In genomic region chr14:119989651-119990050, GRCm38 (mm10) we compare ENCODE assay signal across 22 mouse cellular contexts. TPM values are rescaled to one million over a fixed set of nuclear protein-coding genes. Genes with fewer than 3 reads are reported as not detected.
DNase-seq lines count a peak whose midpoint lies in the region; ATAC-seq and TF ChIP-seq lines count a peak whose summit lies in the region.
"Had no signal": no experiment of that assay in that cellular context is flagged by ENCODE, and none has a peak within 500 bp of the region (broad histone marks: within the 10 kb centered on the region; RNA-seq: fewer than 3 reads in every experiment).

No protein-coding gene starts in this region.

- no peak overlapping the region for H3K4me2 ChIP-seq in kidney, embryonic 15.5 days
- peak overlapping the region; percentile 1; the same call in 1 of the 2 replicates for H3K4me2 ChIP-seq in lung, embryonic 16.5 days (ENCODE audit: low read depth, low read length)
- no peak overlapping the region for H3K4me2 ChIP-seq in stomach, embryonic 14.5 days (replicated peaks; ENCODE audit: low read depth, low read length)
- H3K4me2 ChIP-seq in stomach, postnatal 0 days (replicated peaks; ENCODE audit: low read depth), result no peak overlapping the region
- H3K4me2 ChIP-seq: heart, embryonic 13.5 days; hindbrain, embryonic 12.5 days had no signal

- peak overlapping the region; percentile 42 for H3K27ac ChIP-seq in kidney, embryonic 15.5 days
- no peak overlapping the region for H3K27ac ChIP-seq in kidney, adult 2 months (ENCODE audit: insufficient read depth, low read depth, low read length)
- peak overlapping the region; percentile 94 for H3K27ac ChIP-seq in lung, embryonic 16.5 days (ENCODE audit: low read length)
- no peak overlapping the region for H3K27ac ChIP-seq in stomach, embryonic 14.5 days (ENCODE audit: low read length)
- no peak overlapping the region for H3K27ac ChIP-seq in stomach, postnatal 0 days (replicated peaks)
- H3K27ac ChIP-seq: embryonic facial prominence, embryonic 10.5 days; gastrocnemius, adult 2 months; heart, embryonic 13.5 days; hindbrain, embryonic 12.5 days had no signal

- TF ChIP-seq CTCF in kidney, adult 2 months (conservative IDR thresholded peaks at IDR 0.05; ENCODE audit: insufficient read depth, insufficient read length, low read depth, low read length), result no peak
- TF ChIP-seq CTCF in stomach, postnatal 0 days (IDR thresholded peaks at IDR 0.05; ENCODE audit: low read depth), result no peak

- no peaks in the 10 kb centered on the region for H3K9me3 ChIP-seq in kidney, embryonic 15.5 days (replicated peaks)
- H3K9me3 ChIP-seq in lung, embryonic 16.5 days (ENCODE audit: control insufficient read depth, low read length), result no peaks in the 10 kb centered on the region
- no peaks in the 10 kb centered on the region for H3K9me3 ChIP-seq in stomach, embryonic 14.5 days (ENCODE audit: control insufficient read depth, low read depth, low read length)
- H3K9me3 ChIP-seq in stomach, postnatal 0 days (ENCODE audit: control insufficient read depth, low read length), result no peaks in the 10 kb centered on the region
- H3K9me3 ChIP-seq: embryonic facial prominence, embryonic 10.5 days; heart, embryonic 13.5 days; hindbrain, embryonic 12.5 days had no signal

- no peak overlapping the region for H3K9ac ChIP-seq in kidney, embryonic 15.5 days
- H3K9ac ChIP-seq in lung, embryonic 16.5 days (ENCODE audit: low read length), result no peak overlapping the region
- no peak overlapping the region for H3K9ac ChIP-seq in stomach, embryonic 14.5 days (replicated peaks; ENCODE audit: low read depth, low read length)
- no peak overlapping the region for H3K9ac ChIP-seq in stomach, postnatal 0 days (ENCODE audit: low read length)
- H3K9ac ChIP-seq: heart, embryonic 13.5 days; hindbrain, embryonic 12.5 days had no signal

- no peaks in the 10 kb centered on the region for H3K36me3 ChIP-seq in kidney, embryonic 15.5 days
- no peaks in the 10 kb centered on the region for H3K36me3 ChIP-seq in kidney, adult 2 months (ENCODE audit: control insufficient read depth, insufficient read depth, low read length)
- no peaks in the 10 kb centered on the region for H3K36me3 ChIP-seq in lung, embryonic 16.5 days (ENCODE audit: control insufficient read depth, insufficient read depth, low read length)
- H3K36me3 ChIP-seq in stomach, embryonic 14.5 days (ENCODE audit: control insufficient read depth, insufficient read depth, low read length), result no peaks in the 10 kb centered on the region
- H3K36me3 ChIP-seq in stomach, postnatal 0 days (ENCODE audit: control insufficient read depth, insufficient read depth, low read length), result no peaks in the 10 kb centered on the region
- H3K36me3 ChIP-seq: embryonic facial prominence, embryonic 10.5 days; heart, embryonic 13.5 days; hindbrain, embryonic 12.5 days had no signal

- no peak for ATAC-seq in kidney, embryonic 15.5 days (replicated peaks; ENCODE audit: low FRiP score)
- ATAC-seq in lung, embryonic 16.5 days (ENCODE audit: low read depth), result peak; percentile 21; the same call in 1 of the 2 replicates
- peak; percentile 59; the same call in 1 of the 2 replicates for ATAC-seq in stomach, embryonic 14.5 days (ENCODE audit: insufficient number of reproducible peaks, insufficient read depth, low FRiP score, low read depth)
- peak; percentile 64; the same call in 1 of the 2 replicates for ATAC-seq in stomach, postnatal 0 days (ENCODE audit: low FRiP score, low TSS enrichment)
- ATAC-seq: activated CD4-positive, CD25-positive, alpha-beta regulatory T cell, adult 4 months; forebrain, embryonic 14.5 days; Patski had no signal

- H3K27me3 ChIP-seq in kidney, embryonic 15.5 days, result no peaks in the 10 kb centered on the region
- H3K27me3 ChIP-seq in kidney, adult 2 months (replicated peaks; ENCODE audit: control insufficient read depth, insufficient read depth, low read length), result no peaks in the 10 kb centered on the region
- no peaks in the 10 kb centered on the region for H3K27me3 ChIP-seq in lung, embryonic 16.5 days (ENCODE audit: control insufficient read depth, insufficient read depth, low read depth, low read length)
- no peaks in the 10 kb centered on the region for H3K27me3 ChIP-seq in stomach, embryonic 14.5 days (ENCODE audit: control insufficient read depth, insufficient read depth, low read length)
- no peaks in the 10 kb centered on the region for H3K27me3 ChIP-seq in stomach, postnatal 0 days (ENCODE audit: control insufficient read depth, insufficient read depth, low read length)
- H3K27me3 ChIP-seq: CH12.LX; heart, embryonic 13.5 days; hindbrain, embryonic 12.5 days; Patski had no signal

- peaks cover 30% of the 10 kb centered on the region for H3K4me1 ChIP-seq in kidney, embryonic 15.5 days
- H3K4me1 ChIP-seq in kidney, adult 2 months (ENCODE audit: control insufficient read depth, insufficient read depth, low read length), result peaks cover 14% of the 10 kb centered on the region
- peaks cover 9% of the 10 kb centered on the region; the same call in 1 of the 2 replicates for H3K4me1 ChIP-seq in lung, embryonic 16.5 days (replicated peaks; ENCODE audit: control insufficient read depth, insufficient read depth, low read length)
- H3K4me1 ChIP-seq in stomach, embryonic 14.5 days (ENCODE audit: control insufficient read depth, insufficient read depth, low read length), result no peaks in the 10 kb centered on the region
- no peaks in the 10 kb centered on the region for H3K4me1 ChIP-seq in stomach, postnatal 0 days (replicated peaks; ENCODE audit: control insufficient read depth, insufficient read depth)
- H3K4me1 ChIP-seq: embryonic facial prominence, embryonic 10.5 days; hindbrain, embryonic 12.5 days had no signal

- H3K4me3 ChIP-seq in kidney, embryonic 15.5 days (replicated peaks), result no peak overlapping the region
- no peak overlapping the region for H3K4me3 ChIP-seq in kidney, adult 2 months (ENCODE audit: insufficient read depth, low read depth, low read length)
- no peak overlapping the region for H3K4me3 ChIP-seq in lung, embryonic 16.5 days (ENCODE audit: low read length)
- no peak overlapping the region for H3K4me3 ChIP-seq in stomach, embryonic 14.5 days (ENCODE audit: low read depth, low read length)
- no peak overlapping the region for H3K4me3 ChIP-seq in stomach, postnatal 0 days (ENCODE audit: low read depth, low read length)
- H3K4me3 ChIP-seq: embryonic facial prominence, embryonic 10.5 days; gastrocnemius, adult 2 months; heart, embryonic 13.5 days; hindbrain, embryonic 12.5 days had no signal

- WGBS in kidney, embryonic 15.5 days, result 59% methylated on average over 10 of the region's 10 CpGs
- WGBS in kidney, adult 2 months, result 55% methylated on average over 10 of the region's 10 CpGs
- 11% methylated on average over 10 of the region's 10 CpGs for WGBS in lung, embryonic 16.5 days
- WGBS in stomach, embryonic 14.5 days, result 34% methylated on average over 10 of the region's 10 CpGs
- WGBS in stomach, postnatal 0 days, result 27% methylated on average over 10 of the region's 10 CpGs

- no peak for TF ChIP-seq POLR2A in kidney, adult 2 months (IDR thresholded peaks at IDR 0.05; ENCODE audit: low read depth, low read length)

- no peak for DNase-seq in kidney, adult 2 months
- DNase-seq in lung, postnatal 25 days (ENCODE audit: low spot score), result no peak
- DNase-seq in stomach, postnatal 0 days (ENCODE audit: low spot score), result peak; percentile 30
- no peak for DNase-seq in neural tube, embryonic 10.5 days (ENCODE audit: extremely low spot score, low spot score)
- DNase-seq: adrenal gland, postnatal 14 days; cerebellum, adult 18-20 months; cerebellum, postnatal 10 days; gastrocnemius, adult 2 months; gastrocnemius, postnatal 25 days; heart, postnatal 4 days had no signal

- no peak for TF ChIP-seq EP300 in stomach, postnatal 0 days (optimal IDR thresholded peaks at IDR 0.05)

RNA-seq across cellular contexts. Expression of gene Oxgr1, which starts 52.6 kb away (rescaled TPM):
- polyA plus RNA-seq in kidney, embryonic 15.5 days (2015; fragmentation: Nextera tagmentation; extraction: Ambion mirVana), result 0.99 and 1.2 TPM in 2 replicates
- 16.0 and 17.5 TPM in 2 replicates for polyA plus RNA-seq in kidney, adult 2 months (2012; rRNA removed)
- 0.11 TPM in 1 of 2 replicates, not detected in the other for polyA plus RNA-seq in lung, embryonic 16.5 days (2015; fragmentation: Nextera tagmentation; extraction: Ambion mirVana)
- polyA plus RNA-seq in stomach, embryonic 14.5 days (2014; fragmentation: Nextera tagmentation; extraction: Ambion mirVana), result not detected in 2 replicates
- 0.05 and 0.07 TPM in 2 replicates for polyA plus RNA-seq in stomach, postnatal 0 days (2015; fragmentation: Nextera tagmentation; extraction: Ambion mirVana)
- polyA plus RNA-seq: activated CD4-positive, CD25-positive, alpha-beta regulatory T cell, adult 4 months; embryonic facial prominence, embryonic 10.5 days; embryonic facial prominence, embryonic 14.5 days; forebrain, embryonic 14.5 days; heart, embryonic 13.5 days; heart, postnatal 0 days; hindbrain, embryonic 12.5 days had no signal

Comparison
In these comparisons a context has a peak if more than half of its experiments do, and no peak if none do; other contexts are left out.
1. H3K27ac ChIP-seq: peak in kidney, embryonic 15.5 days (single experiment) and lung, embryonic 16.5 days (single experiment); none in kidney, adult 2 months (single experiment), stomach, embryonic 14.5 days (single experiment) and stomach, postnatal 0 days (single experiment).